Mouse (Mus musculus): ENCODE measurements around the gene Gm12789. TPM values are rescaled to one million over a fixed set of nuclear protein-coding genes. Genes with fewer than 3 reads are reported as not detected.
"Not testable (repeated sequence)": the region's sequence is repeated elsewhere in the genome, so short reads cannot be mapped to it uniquely, and the experiment has no call there.

Gm12789 gene
- polyA plus RNA-seq (2014; fragmentation: Nextera tagmentation; extraction: Ambion mirVana): not detected in 2 replicates

GRCm38 (mm10) chr4:101986326-101986725 lies at the start of gene Gm12789:
Gene Gm12789, plus strand, starts transcription at chr4:101986626.
- H3K27me3 ChIP-seq (ENCODE audit: control insufficient read depth, insufficient read depth, low read length); H3K36me3 ChIP-seq (ENCODE audit: control insufficient read depth, insufficient read depth, low read length); H3K4me2 ChIP-seq (replicated peaks; ENCODE audit: low read depth, low read length); H3K4me3 ChIP-seq (ENCODE audit: low read depth, low read length); H3K9ac ChIP-seq (replicated peaks; ENCODE audit: low read depth, low read length); H3K27ac ChIP-seq (ENCODE audit: low read length); H3K4me1 ChIP-seq (ENCODE audit: control insufficient read depth, insufficient read depth, low read length); ATAC-seq (ENCODE audit: insufficient number of reproducible peaks, insufficient read depth, low FRiP score, low read depth); H3K9me3 ChIP-seq (ENCODE audit: control insufficient read depth, low read depth, low read length): not testable (repeated sequence)
- WGBS: 82% methylated on average over 2 of the region's 2 CpGs

DNA sequence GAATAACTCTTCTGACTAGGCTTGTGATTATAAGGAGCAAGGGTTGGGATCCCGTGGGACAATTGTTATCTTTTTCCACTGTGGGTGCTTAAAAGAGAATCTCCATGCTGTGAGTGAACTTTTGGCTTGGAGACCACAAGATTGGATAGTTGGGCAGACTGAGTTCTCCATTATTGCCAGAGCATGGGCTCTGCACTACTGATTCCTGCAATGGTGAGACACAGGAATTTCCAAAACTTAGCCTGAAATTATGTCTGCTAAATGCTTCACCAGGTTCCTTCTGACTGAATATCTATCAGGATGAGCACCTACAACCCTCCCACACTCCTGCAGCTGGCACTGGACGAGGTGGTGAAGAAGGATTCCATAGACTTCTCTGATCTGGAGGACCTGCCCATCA lies 46.3 kb upstream of the Gm12789 start, which contains the start of gene Gm12794:
Gm12794 (plus strand) TSS at position 301 of the 400 bp plus-strand sequence.
- not testable (repeated sequence) for H3K9ac ChIP-seq (replicated peaks; ENCODE audit: low read depth, low read length); H3K9me3 ChIP-seq (ENCODE audit: control insufficient read depth, low read depth, low read length); ATAC-seq (ENCODE audit: insufficient number of reproducible peaks, insufficient read depth, low FRiP score, low read depth); H3K27me3 ChIP-seq (ENCODE audit: control insufficient read depth, insufficient read depth, low read length); H3K36me3 ChIP-seq (ENCODE audit: control insufficient read depth, insufficient read depth, low read length); H3K4me3 ChIP-seq (ENCODE audit: low read depth, low read length); H3K27ac ChIP-seq (ENCODE audit: low read length); H3K4me2 ChIP-seq (replicated peaks; ENCODE audit: low read depth, low read length); H3K4me1 ChIP-seq (ENCODE audit: control insufficient read depth, insufficient read depth, low read length)
- 81% methylated on average over 2 of the region's 2 CpGs for WGBS

DNA sequence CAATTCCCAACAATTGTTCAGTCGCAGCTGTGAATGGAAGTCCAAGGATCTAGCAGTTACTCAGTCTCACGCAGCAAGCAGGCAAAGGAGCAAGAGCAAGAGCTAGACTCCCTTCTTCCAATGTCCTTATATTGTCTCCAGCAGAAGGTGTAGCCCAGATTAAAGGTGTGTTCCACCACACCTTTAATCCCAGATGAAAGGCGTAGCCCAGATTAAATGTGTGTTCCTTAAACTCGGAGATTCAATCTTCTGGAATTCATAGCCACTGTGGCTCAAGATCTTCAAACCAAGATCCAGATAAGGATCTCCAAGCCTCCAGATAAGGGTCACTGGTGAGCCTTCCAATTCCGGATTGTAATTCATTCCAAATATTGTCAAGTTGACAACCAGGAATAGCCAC lies 5.5 kb upstream of the Gm12789 start, which contains the start of gene Gm12790:
Gm12790 (minus strand) TSS at position 101 of the 400 bp plus-strand sequence.
- H3K4me3 ChIP-seq (ENCODE audit: low read depth, low read length); H3K27ac ChIP-seq (ENCODE audit: low read length); H3K9ac ChIP-seq (replicated peaks; ENCODE audit: low read depth, low read length); H3K4me1 ChIP-seq (ENCODE audit: control insufficient read depth, insufficient read depth, low read length); H3K27me3 ChIP-seq (ENCODE audit: control insufficient read depth, insufficient read depth, low read length); H3K36me3 ChIP-seq (ENCODE audit: control insufficient read depth, insufficient read depth, low read length); H3K4me2 ChIP-seq (replicated peaks; ENCODE audit: low read depth, low read length); ATAC-seq (ENCODE audit: insufficient number of reproducible peaks, insufficient read depth, low FRiP score, low read depth); H3K9me3 ChIP-seq (ENCODE audit: control insufficient read depth, low read depth, low read length): not testable (repeated sequence)
- WGBS: 70% methylated on average over 1 of the region's 5 CpGs

- Histone ChIP-seq H3K4me3 (ENCODE audit: low read depth, low read length) (no peak overlapping the region), H3K36me3 (ENCODE audit: control insufficient read depth, insufficient read depth, low read length) (no peaks in the 10 kb centered on the region), H3K4me2 (replicated peaks; ENCODE audit: low read depth, low read length) (no peak overlapping the region), H3K27me3 (ENCODE audit: control insufficient read depth, insufficient read depth, low read length) (no peaks in the 10 kb centered on the region), H3K4me1 (ENCODE audit: control insufficient read depth, insufficient read depth, low read length) (no peaks in the 10 kb centered on the region), H3K27ac (ENCODE audit: low read length) (no peak overlapping the region), H3K9me3 (ENCODE audit: control insufficient read depth, low read depth, low read length) (no peaks in the 10 kb centered on the region), H3K9ac (replicated peaks; ENCODE audit: low read depth, low read length) (no peak overlapping the region)
- 69% methylated on average over 5 of the region's 5 CpGs for WGBS
- ATAC-seq (ENCODE audit: insufficient number of reproducible peaks, insufficient read depth, low FRiP score, low read depth): no peak
Observed at GRCm38 (mm10) chr4:101985678-101986077, 748 bp upstream of the Gm12789 start.

- no peak for ATAC-seq (ENCODE audit: insufficient number of reproducible peaks, insufficient read depth, low FRiP score, low read depth)
- Histone ChIP-seq H3K27me3 (ENCODE audit: control insufficient read depth, insufficient read depth, low read length) (no peaks in the 10 kb centered on the region), H3K9ac (replicated peaks; ENCODE audit: low read depth, low read length) (no peak overlapping the region), H3K27ac (ENCODE audit: low read length) (no peak overlapping the region), H3K36me3 (ENCODE audit: control insufficient read depth, insufficient read depth, low read length) (no peaks in the 10 kb centered on the region), H3K9me3 (ENCODE audit: control insufficient read depth, low read depth, low read length) (no peaks in the 10 kb centered on the region), H3K4me2 (replicated peaks; ENCODE audit: low read depth, low read length) (no peak overlapping the region), H3K4me1 (ENCODE audit: control insufficient read depth, insufficient read depth, low read length) (no peaks in the 10 kb centered on the region), H3K4me3 (ENCODE audit: low read depth, low read length) (no peak overlapping the region)
- WGBS: 88% methylated on average over 5 of the region's 5 CpGs
Observed at GRCm38 (mm10) chr4:101997426-101997825, 11.0 kb downstream of the Gm12789 start.

GRCm38 (mm10) chr4:101998267-101998922 lies 12.0 kb downstream of the Gm12789 start:
- Histone ChIP-seq H3K9ac (replicated peaks; ENCODE audit: low read depth, low read length) (no peak overlapping the region), H3K27ac (ENCODE audit: low read length) (no peak overlapping the region), H3K4me3 (ENCODE audit: low read depth, low read length) (no peak overlapping the region), H3K4me2 (replicated peaks; ENCODE audit: low read depth, low read length) (no peak overlapping the region), H3K4me1 (ENCODE audit: control insufficient read depth, insufficient read depth, low read length) (no peaks in the 10 kb centered on the region), H3K9me3 (ENCODE audit: control insufficient read depth, low read depth, low read length) (no peaks in the 10 kb centered on the region), H3K27me3 (ENCODE audit: control insufficient read depth, insufficient read depth, low read length) (no peaks in the 10 kb centered on the region), H3K36me3 (ENCODE audit: control insufficient read depth, insufficient read depth, low read length) (no peaks in the 10 kb centered on the region)
- peak; percentile 69; the same call in 1 of the 2 replicates for ATAC-seq (ENCODE audit: insufficient number of reproducible peaks, insufficient read depth, low FRiP score, low read depth)
- 37% methylated on average over 15 of the region's 15 CpGs for WGBS

- no peak for ATAC-seq (ENCODE audit: insufficient number of reproducible peaks, insufficient read depth, low FRiP score, low read depth)
- H3K4me1 ChIP-seq (ENCODE audit: control insufficient read depth, insufficient read depth, low read length): no peaks in the 10 kb centered on the region
- no peaks in the 10 kb centered on the region for H3K9me3 ChIP-seq (ENCODE audit: control insufficient read depth, low read depth, low read length)
- WGBS: 85% methylated on average over 6 of the region's 6 CpGs
- H3K4me3 ChIP-seq (ENCODE audit: low read depth, low read length): no peak overlapping the region
- H3K27me3 ChIP-seq (ENCODE audit: control insufficient read depth, insufficient read depth, low read length): no peaks in the 10 kb centered on the region
- no peak overlapping the region for H3K9ac ChIP-seq (replicated peaks; ENCODE audit: low read depth, low read length)
- no peaks in the 10 kb centered on the region for H3K36me3 ChIP-seq (ENCODE audit: control insufficient read depth, insufficient read depth, low read length)
- H3K27ac ChIP-seq (ENCODE audit: low read length): no peak overlapping the region
- no peak overlapping the region for H3K4me2 ChIP-seq (replicated peaks; ENCODE audit: low read depth, low read length)
Observed at GRCm38 (mm10) chr4:102026619-102027018, 40.2 kb downstream of the Gm12789 start.

Measured in stomach, embryonic 14.5 days (tissue).